Mouse (Mus musculus) lung, embryonic 16.5 days (tissue): ENCODE results near the gene Ccdc181. TPM values are rescaled to one million over a fixed set of nuclear protein-coding genes. Genes with fewer than 3 reads are reported as not detected.

Source experiments
- ATAC-seq: fragments of 200-750 bp; cut with Nextera tagmentation; 2 replicates; pipeline ENCODE4 v1.8.0; 2017; ENCODE audit warnings: low read depth, mild to moderate bottlenecking, moderate library complexity
- H3K27ac ChIP-seq: fragments of 300-500 bp; sonication (generic); 2 replicates; pipeline ENCODE4 v1.5.1; 2014; ENCODE audit warnings: mild to moderate bottlenecking, control low read depth, low read length
- H3K27me3 ChIP-seq: fragments of 300-500 bp; sonication (generic); 2 replicates; pipeline ENCODE4 v1.6.1; 2014; ENCODE audit warnings: low read depth, low read length, mixed read lengths; ENCODE audit not compliant: control insufficient read depth, insufficient read depth
- H3K36me3 ChIP-seq: fragments of 300-500 bp; sonication (generic); 2 replicates; pipeline ENCODE4 v1.6.1; 2014; ENCODE audit warnings: low read length; ENCODE audit not compliant: control insufficient read depth, insufficient read depth
- H3K4me1 ChIP-seq: fragments of 300-500 bp; sonication (generic); replicated peaks from 2 replicates; pipeline ENCODE4 v1.6.1; 2014; ENCODE audit warnings: low read length, mixed read lengths; ENCODE audit not compliant: control insufficient read depth, insufficient read depth
- H3K4me2 ChIP-seq: fragments of 300-500 bp; sonication (generic); 2 replicates; pipeline ENCODE4 v1.6.1; 2014; ENCODE audit warnings: low read depth, low read length, control low read depth
- H3K4me3 ChIP-seq: fragments of 300-500 bp; sonication (generic); 2 replicates; pipeline ENCODE4 v1.5.1; 2014; ENCODE audit warnings: mild to moderate bottlenecking, low read length, control low read depth
- H3K9ac ChIP-seq: fragments of 300-500 bp; sonication (generic); 2 replicates; pipeline ENCODE4 v1.6.1; 2014; ENCODE audit warnings: low read length, control low read depth
- H3K9me3 ChIP-seq: fragments of 300-500 bp; sonication (generic); 2 replicates; pipeline ENCODE4 v1.6.1; 2016; ENCODE audit warnings: low read length; ENCODE audit not compliant: control insufficient read depth
- WGBS: fragments of 180-500 bp; shearing (Covaris S2); extraction: QIAGEN DNeasy Blood & Tissue Kit; methylation state at CpG from one replicate; pipeline ENCODE4 v1.1.7; 2014; 5-methylcytosine and 5-hydroxymethylcytosine counted together
- polyA plus RNA-seq: library from polyadenylated mRNA; unstranded; fragments of >200 nt; fragmentation: Nextera tagmentation; extraction: Ambion mirVana; gene quantifications from 2 replicates; pipeline ENCODE4 v1.2.1, GENCODE M21; 2015

Gene Ccdc181
- polyA plus RNA-seq, 1 experiment from 2014 or later: 11.7 TPM

GRCm38 (mm10) chr1:164270941-164271340 lies 4.4 kb upstream of the Ccdc181 start:
- Histone ChIP-seq H3K27me3 (no peaks in the 10 kb centered on the region), H3K36me3 (no peaks in the 10 kb centered on the region), H3K4me3 (no peak overlapping the region), H3K4me2 (no peak overlapping the region), H3K27ac (no peak overlapping the region), H3K9ac (no peak overlapping the region), H3K4me1 (no peaks in the 10 kb centered on the region), H3K9me3 (no peaks in the 10 kb centered on the region)
- ATAC-seq: no peak
- 81% methylated on average over 7 of the region's 7 CpGs for WGBS

GRCm38 (mm10) chr1:164273659-164274058 lies 1.7 kb upstream of the Ccdc181 start:
- no peaks in the 10 kb centered on the region for H3K36me3 ChIP-seq
- H3K4me3 ChIP-seq: no peak overlapping the region
- no peak overlapping the region for H3K27ac ChIP-seq
- no peaks in the 10 kb centered on the region for H3K9me3 ChIP-seq
- WGBS: 76% methylated on average over 6 of the region's 6 CpGs
- H3K4me1 ChIP-seq: no peaks in the 10 kb centered on the region
- H3K27me3 ChIP-seq: no peaks in the 10 kb centered on the region
- no peak overlapping the region for H3K4me2 ChIP-seq
- no peak for ATAC-seq
- H3K9ac ChIP-seq: no peak overlapping the region

- WGBS: 76% methylated on average over 3 of the region's 3 CpGs
- ATAC-seq: no peak
- H3K9me3 ChIP-seq: no peaks in the 10 kb centered on the region
These were observed 1.2 kb downstream of the Ccdc181 start for GRCm38 (mm10) chr1:164276552-164276951.

GRCm38 (mm10) chr1:164279332-164279731 lies 3.9 kb downstream of the Ccdc181 start:
- Histone ChIP-seq H3K4me3 (no peak overlapping the region), H3K36me3 (no peaks in the 10 kb centered on the region), H3K27me3 (no peaks in the 10 kb centered on the region), H3K27ac (no peak overlapping the region), H3K9me3 (no peaks in the 10 kb centered on the region), H3K4me1 (no peaks in the 10 kb centered on the region), H3K4me2 (no peak overlapping the region), H3K9ac (no peak overlapping the region)
- no peak for ATAC-seq
- WGBS: 40% methylated on average over 4 of the region's 4 CpGs

More at GRCm38 (mm10) chr1:164276552-164276951, 1.2 kb downstream of the Ccdc181 start:
- no peaks in the 10 kb centered on the region for H3K27me3 ChIP-seq
- H3K4me1 ChIP-seq: no peaks in the 10 kb centered on the region
- no peak overlapping the region for H3K4me2 ChIP-seq
- no peak overlapping the region for H3K9ac ChIP-seq
- no peaks in the 10 kb centered on the region for H3K36me3 ChIP-seq
- H3K4me3 ChIP-seq: no peak overlapping the region
- H3K27ac ChIP-seq: no peak overlapping the region

GRCm38 (mm10) chr1:164284007-164284406 lies 8.6 kb downstream of the Ccdc181 start:
- Histone ChIP-seq H3K9me3 (no peaks in the 10 kb centered on the region), H3K36me3 (no peaks in the 10 kb centered on the region), H3K4me3 (no peak overlapping the region), H3K4me1 (0 out of 2 replicates have a peak, but pooled peaks cover 4% of the 10 kb centered on the region), H3K4me2 (no peak overlapping the region), H3K9ac (no peak overlapping the region), H3K27me3 (no peaks in the 10 kb centered on the region), H3K27ac (no peak overlapping the region)
- WGBS: 85% methylated on average over 3 of the region's 3 CpGs
- ATAC-seq: no peak

- peaks cover 10% of the 10 kb centered on the region for H3K36me3 ChIP-seq
- no peaks in the 10 kb centered on the region for H3K27me3 ChIP-seq
- 60% methylated on average over 15 of the region's 15 CpGs for WGBS
- 0 out of 2 replicates have a peak, but pooled peaks cover 4% of the 10 kb centered on the region for H3K4me1 ChIP-seq
- H3K9ac ChIP-seq: no peak overlapping the region
- H3K9me3 ChIP-seq: no peaks in the 10 kb centered on the region
- no peak overlapping the region for H3K27ac ChIP-seq
- ATAC-seq: no peak
- H3K4me2 ChIP-seq: no peak overlapping the region
- no peak overlapping the region for H3K4me3 ChIP-seq
These were observed 12.0 kb downstream of the Ccdc181 start for GRCm38 (mm10) chr1:164287406-164287805.

- Histone ChIP-seq H3K4me1 (no peaks in the 10 kb centered on the region), H3K27me3 (no peaks in the 10 kb centered on the region), H3K9ac (no peak overlapping the region), H3K36me3 (peaks cover 27% of the 10 kb centered on the region), H3K4me3 (no peak overlapping the region), H3K4me2 (no peak overlapping the region), H3K27ac (no peak overlapping the region), H3K9me3 (no peaks in the 10 kb centered on the region)
- ATAC-seq: no peak
- WGBS: 83% methylated on average over 5 of the region's 5 CpGs
These were observed 16.7 kb downstream of the Ccdc181 start for GRCm38 (mm10) chr1:164292040-164292439.

- no peaks in the 10 kb centered on the region for H3K9me3 ChIP-seq
- no peak for ATAC-seq
- no peak overlapping the region for H3K4me3 ChIP-seq
- no peaks in the 10 kb centered on the region for H3K4me1 ChIP-seq
- no peak overlapping the region for H3K9ac ChIP-seq
- no peak overlapping the region for H3K27ac ChIP-seq
- WGBS: 92% methylated on average over 6 of the region's 6 CpGs
- no peaks in the 10 kb centered on the region for H3K27me3 ChIP-seq
- no peak overlapping the region for H3K4me2 ChIP-seq
- peaks cover 42% of the 10 kb centered on the region for H3K36me3 ChIP-seq
These were observed 18.7 kb downstream of the Ccdc181 start for GRCm38 (mm10) chr1:164294071-164294470.

GRCm38 (mm10) chr1:164296473-164296872 lies 21.1 kb downstream of the Ccdc181 start:
- Histone ChIP-seq H3K4me3 (no peak overlapping the region), H3K4me1 (no peaks in the 10 kb centered on the region), H3K36me3 (peaks cover 52% of the 10 kb centered on the region), H3K27me3 (no peaks in the 10 kb centered on the region), H3K4me2 (no peak overlapping the region), H3K9me3 (no peaks in the 10 kb centered on the region), H3K9ac (no peak overlapping the region), H3K27ac (no peak overlapping the region)
- ATAC-seq: no peak
- WGBS: 94% methylated on average over 4 of the region's 5 CpGs

GRCm38 (mm10) chr1:164301949-164302348 lies 26.6 kb downstream of the Ccdc181 start:
- H3K27ac ChIP-seq: no peak overlapping the region
- no peak overlapping the region for H3K4me2 ChIP-seq
- peaks cover 4% of the 10 kb centered on the region for H3K4me1 ChIP-seq
- 86% methylated on average over 4 of the region's 4 CpGs for WGBS
- no peak for ATAC-seq
- no peak overlapping the region for H3K9ac ChIP-seq
- no peak overlapping the region for H3K4me3 ChIP-seq
- peaks cover 46% of the 10 kb centered on the region for H3K36me3 ChIP-seq
- H3K27me3 ChIP-seq: no peaks in the 10 kb centered on the region
- H3K9me3 ChIP-seq: no peaks in the 10 kb centered on the region
